8 mouse cellular contexts compared by ENCODE assay signal in the genomic region with DNA sequence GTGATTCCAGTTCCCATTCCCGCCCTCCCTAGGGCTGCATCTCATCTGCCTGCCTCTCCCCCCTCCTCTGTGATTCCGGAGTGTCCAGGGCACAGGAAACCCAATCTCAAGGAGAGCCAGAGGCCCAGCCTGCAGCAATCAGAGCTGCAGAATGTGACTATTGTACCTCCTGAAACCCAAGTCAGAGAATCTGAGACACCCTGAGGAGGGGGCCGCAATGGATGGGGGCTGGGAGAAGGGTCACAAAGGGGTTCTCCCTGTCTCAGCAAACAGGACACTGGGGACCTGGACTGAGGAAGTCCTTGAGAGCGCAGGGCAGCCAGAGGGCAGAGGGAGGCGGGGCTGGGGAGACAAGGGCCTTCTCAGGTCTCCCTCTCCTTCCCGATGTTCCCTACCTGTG. TPM values are rescaled to one million over a fixed set of nuclear protein-coding genes. Genes with fewer than 3 reads are reported as not detected.
A peak's percentile ranks its signal among the peaks of the same experiment; 100 is the strongest.
DNase-seq lines count a peak whose midpoint lies in the region; ATAC-seq and TF ChIP-seq lines count a peak whose summit lies in the region.

No protein-coding gene starts in this region.

- no peak for DNase-seq in heart, embryonic 10.5 days (ENCODE audit: low spot score)
- no peak for DNase-seq in heart, postnatal 36 days
- DNase-seq in hindbrain, postnatal 0 days (ENCODE audit: low spot score): no peak
- DNase-seq in MN1 (ENCODE audit: low spot score): no peak
- no peak for DNase-seq in adrenal gland, adult 2 months

- no peaks in the 10 kb centered on the region for H3K9me3 ChIP-seq in heart, embryonic 10.5 days
- no peaks in the 10 kb centered on the region for H3K9me3 ChIP-seq in megakaryocyte, embryonic 14.5 days
- H3K9me3 ChIP-seq in hindbrain, postnatal 0 days (ENCODE audit: low read length): no peaks in the 10 kb centered on the region
- H3K9me3 ChIP-seq in neural tube, embryonic 15.5 days (replicated peaks): no peaks in the 10 kb centered on the region

- no peak overlapping the region for H3K4me3 ChIP-seq in heart, embryonic 10.5 days
- H3K4me3 ChIP-seq in megakaryocyte, embryonic 14.5 days (replicated peaks): peak overlapping the region; percentile 56
- no peak overlapping the region for H3K4me3 ChIP-seq in hindbrain, postnatal 0 days (ENCODE audit: low read length)
- H3K4me3 ChIP-seq in neural tube, embryonic 15.5 days (replicated peaks): no peak overlapping the region

- H3K9ac ChIP-seq in hindbrain, postnatal 0 days (replicated peaks; ENCODE audit: low read length): no peak overlapping the region
- no peak overlapping the region for H3K9ac ChIP-seq in neural tube, embryonic 15.5 days (replicated peaks)

- no peak for ATAC-seq in megakaryocyte, adult 5-6 weeks (ENCODE audit: poor library complexity, severe bottlenecking)
- ATAC-seq in hindbrain, postnatal 0 days: no peak
- ATAC-seq in neural tube, embryonic 15.5 days (ENCODE audit: low FRiP score): no peak

- no peak overlapping the region for H3K4me2 ChIP-seq in hindbrain, postnatal 0 days (ENCODE audit: low read depth, low read length)
- peak overlapping the region; percentile 6; the same call in 1 of the 2 replicates for H3K4me2 ChIP-seq in neural tube, embryonic 15.5 days

- TF ChIP-seq CTCF in hindbrain, postnatal 0 days (IDR thresholded peaks at IDR 0.05; ENCODE audit: low read depth): no peak

- H3K36me3 ChIP-seq in heart, embryonic 10.5 days: no peaks in the 10 kb centered on the region
- H3K36me3 ChIP-seq in megakaryocyte, embryonic 14.5 days (replicated peaks; ENCODE audit: low read length): peaks cover 17% of the 10 kb centered on the region
- H3K36me3 ChIP-seq in hindbrain, postnatal 0 days (ENCODE audit: insufficient read depth, low read length): no peaks in the 10 kb centered on the region
- no peaks in the 10 kb centered on the region for H3K36me3 ChIP-seq in neural tube, embryonic 15.5 days

- intact Hi-C loops in heart, postnatal 36 days (cut with DNase I): no loop called here

- H3K27ac ChIP-seq in heart, embryonic 10.5 days: peak overlapping the region; percentile 87
- peak overlapping the region; percentile 82 for H3K27ac ChIP-seq in hindbrain, postnatal 0 days
- H3K27ac ChIP-seq in neural tube, embryonic 15.5 days (replicated peaks): peak overlapping the region; percentile 80

- 29% methylated on average over 6 of the region's 6 CpGs for WGBS in heart, embryonic 10.5 days
- WGBS in hindbrain, postnatal 0 days: 43% methylated on average over 6 of the region's 6 CpGs
- 45% methylated on average over 6 of the region's 6 CpGs for WGBS in neural tube, embryonic 15.5 days

- H3K27me3 ChIP-seq in heart, embryonic 10.5 days (ENCODE audit: insufficient read depth, poor library complexity, severe bottlenecking): peaks cover 96% of the 10 kb centered on the region
- peaks cover 34% of the 10 kb centered on the region for H3K27me3 ChIP-seq in megakaryocyte, embryonic 14.5 days (replicated peaks)
- H3K27me3 ChIP-seq in hindbrain, postnatal 0 days (ENCODE audit: insufficient read depth, low read length): no peaks in the 10 kb centered on the region
- peaks cover 26% of the 10 kb centered on the region for H3K27me3 ChIP-seq in neural tube, embryonic 15.5 days (replicated peaks)

- H3K4me1 ChIP-seq in heart, embryonic 10.5 days: peaks cover 78% of the 10 kb centered on the region
- H3K4me1 ChIP-seq in megakaryocyte, embryonic 14.5 days: peaks cover 98% of the 10 kb centered on the region
- H3K4me1 ChIP-seq in hindbrain, postnatal 0 days (ENCODE audit: insufficient read depth, low read length): peaks cover 65% of the 10 kb centered on the region
- H3K4me1 ChIP-seq in neural tube, embryonic 15.5 days: peaks cover 95% of the 10 kb centered on the region

RNA-seq across cellular contexts. Expression of a gene that starts 10.2 kb away (rescaled TPM):
- 2.1 and 3.2 TPM in 2 replicates for polyA plus RNA-seq in heart, embryonic 10.5 days (2016; fragmentation: Nextera tagmentation; extraction: Ambion mirVana)
- total RNA-seq in heart, postnatal 36 days (2021): under 1 TPM in 1 of 2 experiments, not detected in 1; 0.44 TPM
- 2.7 and 19.7 TPM in 2 replicates for polyA plus RNA-seq in megakaryocyte, embryonic 14.5 days (2012; ENCODE audit: insufficient read depth, low replicate concordance)
- total RNA-seq in megakaryocyte, adult 5-6 weeks (2015): 40.4 and 45.2 TPM in 2 replicates
- 20.6 and 25.5 TPM in 2 replicates for total RNA-seq in megakaryocyte, adult 5-6 weeks (2017)
- 1.2 TPM in 1 of 2 replicates, not detected in the other for total RNA-seq in hindbrain, postnatal 0 days (2014; rRNA removed)
- 1.1 and 1.7 TPM in 2 replicates for polyA plus RNA-seq in hindbrain, postnatal 0 days (2015; fragmentation: Nextera tagmentation; extraction: Ambion mirVana)
- 1.4 and 1.8 TPM in 2 replicates for polyA plus RNA-seq in neural tube, embryonic 15.5 days (2015; fragmentation: Nextera tagmentation; extraction: Ambion mirVana)
- total RNA-seq in adrenal gland, adult 2 months (2021): under 1 TPM in 1 of 2 experiments, not detected in 1; 0.59 TPM
- polyA plus RNA-seq in adrenal gland, adult 2 months (2012; rRNA removed): 0.26 and 0.76 TPM in 2 replicates

RNA-seq across cellular contexts. Expression of a gene that starts 31.7 kb away (rescaled TPM):
- polyA plus RNA-seq in heart, embryonic 10.5 days (2016; fragmentation: Nextera tagmentation; extraction: Ambion mirVana): 18.5 and 19.3 TPM in 2 replicates
- total RNA-seq in heart, postnatal 36 days (2021): 1 to 10 TPM; 5.4 to 5.7 TPM
- polyA plus RNA-seq in megakaryocyte, embryonic 14.5 days (2012; ENCODE audit: insufficient read depth, low replicate concordance): 347 and 510 TPM in 2 replicates
- 69.0 and 69.9 TPM in 2 replicates for total RNA-seq in megakaryocyte, adult 5-6 weeks (2015)
- total RNA-seq in megakaryocyte, adult 5-6 weeks (2017): 60.3 and 62.0 TPM in 2 replicates
- 1.7 and 7.8 TPM in 2 replicates for total RNA-seq in hindbrain, postnatal 0 days (2014; rRNA removed)
- polyA plus RNA-seq in hindbrain, postnatal 0 days (2015; fragmentation: Nextera tagmentation; extraction: Ambion mirVana): 2.0 and 2.3 TPM in 2 replicates
- 3.1 and 6.1 TPM in 2 replicates for polyA plus RNA-seq in neural tube, embryonic 15.5 days (2015; fragmentation: Nextera tagmentation; extraction: Ambion mirVana)
- 1 to 10 TPM; 2.7 to 4.4 TPM for total RNA-seq in adrenal gland, adult 2 months (2021)
- 8.2 and 10.9 TPM in 2 replicates for polyA plus RNA-seq in adrenal gland, adult 2 months (2012; rRNA removed)

RNA-seq across cellular contexts. Expression of a gene that starts 45.3 kb away (rescaled TPM):
- 22.2 and 25.0 TPM in 2 replicates for polyA plus RNA-seq in heart, embryonic 10.5 days (2016; fragmentation: Nextera tagmentation; extraction: Ambion mirVana)
- 10 to 100 TPM; 27.3 to 30.1 TPM for total RNA-seq in heart, postnatal 36 days (2021)
- polyA plus RNA-seq in megakaryocyte, embryonic 14.5 days (2012; ENCODE audit: insufficient read depth, low replicate concordance): 144 and 266 TPM in 2 replicates
- total RNA-seq in megakaryocyte, adult 5-6 weeks (2015): 42.8 and 43.0 TPM in 2 replicates
- 31.8 and 36.8 TPM in 2 replicates for total RNA-seq in megakaryocyte, adult 5-6 weeks (2017)
- 110 and 129 TPM in 2 replicates for total RNA-seq in hindbrain, postnatal 0 days (2014; rRNA removed)
- 13.8 and 14.9 TPM in 2 replicates for polyA plus RNA-seq in hindbrain, postnatal 0 days (2015; fragmentation: Nextera tagmentation; extraction: Ambion mirVana)
- 12.3 and 14.1 TPM in 2 replicates for polyA plus RNA-seq in neural tube, embryonic 15.5 days (2015; fragmentation: Nextera tagmentation; extraction: Ambion mirVana)
- total RNA-seq in adrenal gland, adult 2 months (2021): 10 to 100 TPM; 78.4 to 80.7 TPM
- 98.7 and 120 TPM in 2 replicates for polyA plus RNA-seq in adrenal gland, adult 2 months (2012; rRNA removed)

RNA-seq across cellular contexts. Expression of a gene that starts 46.9 kb away (rescaled TPM):
- polyA plus RNA-seq in heart, embryonic 10.5 days (2016; fragmentation: Nextera tagmentation; extraction: Ambion mirVana): 59.8 and 64.6 TPM in 2 replicates
- total RNA-seq in heart, postnatal 36 days (2021): 10 to 100 TPM; 36.1 to 39.2 TPM
- polyA plus RNA-seq in megakaryocyte, embryonic 14.5 days (2012; ENCODE audit: insufficient read depth, low replicate concordance): 107 and 120 TPM in 2 replicates
- 29.5 and 35.9 TPM in 2 replicates for total RNA-seq in megakaryocyte, adult 5-6 weeks (2015)
- total RNA-seq in megakaryocyte, adult 5-6 weeks (2017): 37.6 and 40.4 TPM in 2 replicates
- 69.5 and 93.3 TPM in 2 replicates for total RNA-seq in hindbrain, postnatal 0 days (2014; rRNA removed)
- 71.2 and 79.2 TPM in 2 replicates for polyA plus RNA-seq in hindbrain, postnatal 0 days (2015; fragmentation: Nextera tagmentation; extraction: Ambion mirVana)
- polyA plus RNA-seq in neural tube, embryonic 15.5 days (2015; fragmentation: Nextera tagmentation; extraction: Ambion mirVana): 66.7 and 75.1 TPM in 2 replicates
- 10 to 100 TPM; 57.0 to 68.5 TPM for total RNA-seq in adrenal gland, adult 2 months (2021)
- 150 and 160 TPM in 2 replicates for polyA plus RNA-seq in adrenal gland, adult 2 months (2012; rRNA removed)

Comparison
In these comparisons a context has a peak if more than half of its experiments do, and no peak if none do; other contexts are left out.
1. RNA of a gene that starts 31.7 kb away (polyA plus RNA-seq): 347 to 510 TPM in megakaryocyte, embryonic 14.5 days; 18.5 to 19.3 TPM in heart, embryonic 10.5 days, 8.2 to 10.9 TPM in adrenal gland, adult 2 months, 3.1 to 6.1 TPM in neural tube, embryonic 15.5 days and 2.0 to 2.3 TPM in hindbrain, postnatal 0 days; every median in the first group is over 10 times any median in the second.
2. Peak in every context shown above with its lines, with median percentiles within 50 percentile points of each other: H3K27ac ChIP-seq.